Mouse (Mus musculus) liver, embryonic 15.5 days (tissue): ENCODE data around the gene Scamp3. TPM values are rescaled to one million over a fixed set of nuclear protein-coding genes. Genes with fewer than 3 reads are reported as not detected.

ENCODE experiments used
- ATAC-seq: fragments of 200-750 bp; cut with Nextera tagmentation; 2 replicates; pipeline ENCODE4 v1.8.0; 2017; ENCODE audit warnings: moderate number of reproducible peaks, mild to moderate bottlenecking, moderate library complexity; ENCODE audit not compliant: insufficient read depth
- H3K27ac ChIP-seq: fragments of 300-500 bp; sonication (generic); replicated peaks from 2 replicates; pipeline ENCODE4 v1.5.1; 2015; ENCODE audit warnings: mild to moderate bottlenecking, inconsistent platforms
- H3K27me3 ChIP-seq: fragments of 300-500 bp; sonication (generic); 2 replicates; pipeline ENCODE4 v1.6.1; 2015; ENCODE audit warnings: mild to moderate bottlenecking, inconsistent platforms
- H3K36me3 ChIP-seq: fragments of 300-500 bp; sonication (generic); replicated peaks from 2 replicates; pipeline ENCODE4 v1.6.1; 2015; ENCODE audit warnings: moderate library complexity, mild to moderate bottlenecking, inconsistent platforms
- H3K4me1 ChIP-seq: fragments of 300-500 bp; sonication (generic); replicated peaks from 2 replicates; pipeline ENCODE4 v1.6.1; 2015; ENCODE audit warnings: inconsistent platforms
- H3K4me2 ChIP-seq: fragments of 300-500 bp; sonication (generic); 2 replicates; pipeline ENCODE4 v1.6.1; 2015; ENCODE audit warnings: moderate library complexity, mild to moderate bottlenecking, inconsistent platforms
- H3K4me3 ChIP-seq: fragments of 300-500 bp; sonication (generic); replicated peaks from 2 replicates; pipeline ENCODE4 v1.5.1; 2015; ENCODE audit warnings: mild to moderate bottlenecking, inconsistent platforms
- H3K9ac ChIP-seq: fragments of 300-500 bp; sonication (generic); 2 replicates; pipeline ENCODE4 v1.6.1; 2015; ENCODE audit warnings: moderate library complexity, mild to moderate bottlenecking, inconsistent platforms
- H3K9me3 ChIP-seq: fragments of 300-500 bp; sonication (generic); replicated peaks from 2 replicates; pipeline ENCODE4 v1.6.1; 2016; ENCODE audit warnings: inconsistent platforms
- WGBS: fragments of 180-500 bp; shearing (Covaris S2); methylation state at CpG from one replicate; pipeline ENCODE4 v1.1.7; 2015; ENCODE audit warnings: mixed read lengths; ENCODE audit not compliant: insufficient replicate concordance; 5-methylcytosine and 5-hydroxymethylcytosine counted together
- polyA plus RNA-seq: library from polyadenylated mRNA; unstranded; fragments of >200 nt; fragmentation: Nextera tagmentation; extraction: Ambion mirVana; gene quantifications from 2 replicates; pipeline ENCODE4 v1.2.1, GENCODE M21; 2015

The Scamp3 gene
- 53.0 and 53.7 TPM in 2 replicates for polyA plus RNA-seq

DNA sequence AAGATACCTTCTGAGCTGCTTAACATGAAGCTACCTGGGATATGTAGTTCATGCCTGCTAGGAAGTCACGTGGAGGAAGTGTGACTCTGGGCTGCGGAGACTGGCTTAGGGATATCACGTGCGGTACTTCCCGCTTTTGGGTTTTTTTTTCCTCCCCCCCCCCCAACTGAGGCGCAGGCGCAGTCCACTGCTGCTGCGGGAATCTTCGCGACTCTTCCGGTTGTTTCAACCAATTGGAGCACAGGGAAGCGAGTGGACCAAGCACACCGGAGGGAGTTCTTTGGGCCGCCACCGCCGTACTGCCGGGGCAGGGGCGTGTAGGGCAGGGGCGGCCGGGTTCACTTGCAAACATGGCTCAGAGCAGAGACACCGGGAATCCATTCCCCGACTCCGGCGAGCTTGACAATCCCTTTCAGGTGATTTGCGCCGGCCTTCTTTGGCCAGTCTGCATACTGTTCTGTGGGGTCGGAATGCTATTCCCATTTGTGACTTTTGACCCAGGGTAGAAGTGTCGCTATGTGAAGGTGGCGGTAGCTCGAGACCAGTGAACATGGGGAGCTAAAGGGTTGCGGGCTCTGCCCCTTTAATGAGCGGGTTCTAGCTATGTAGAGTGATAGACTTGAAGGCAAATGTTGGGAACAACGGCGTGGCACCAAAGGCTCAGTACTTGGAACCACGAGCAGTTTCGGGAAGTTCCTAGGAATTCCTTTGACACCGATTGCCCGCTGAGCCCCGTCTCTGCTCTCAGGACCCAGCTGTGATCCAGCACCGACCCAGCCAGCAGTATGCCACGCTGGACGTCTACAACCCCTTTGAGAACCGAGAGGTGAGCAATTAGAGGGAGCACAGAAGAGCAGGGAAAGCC, at the start of gene Scamp3:
Gene Scamp3, plus strand, starts transcription at position 232 of the 865 bp plus-strand sequence.
- H3K4me2 ChIP-seq: peak within 1 kb of the TSS; percentile 92
- H3K4me1 ChIP-seq: peaks cover 41% of the 10 kb centered on the region
- peak within 1 kb of the TSS; percentile 78 for H3K27ac ChIP-seq
- ATAC-seq: peak; percentile 90
- H3K27me3 ChIP-seq: no peaks in the 10 kb centered on the region
- H3K9me3 ChIP-seq: no peaks in the 10 kb centered on the region
- H3K4me3 ChIP-seq: peak within 1 kb of the TSS; percentile 86
- H3K36me3 ChIP-seq: peaks cover 82% of the 10 kb centered on the region
- peak within 1 kb of the TSS; percentile 81 for H3K9ac ChIP-seq
- under 1% methylated on average over 43 of the region's 43 CpGs for WGBS

GRCm38 (mm10) chr3:89129908-89130307, 47.4 kb upstream of the Scamp3 start:
- Histone ChIP-seq H3K4me3 (no peak overlapping the region), H3K27me3 (no peaks in the 10 kb centered on the region), H3K36me3 (no peaks in the 10 kb centered on the region), H3K9ac (no peak overlapping the region), H3K9me3 (no peaks in the 10 kb centered on the region), H3K27ac (0 out of 2 replicates have a peak overlapping the region, but pooled peaks have one; percentile 38), H3K4me2 (no peak overlapping the region), H3K4me1 (peaks cover 68% of the 10 kb centered on the region)
- no peak for ATAC-seq
- WGBS: 91% methylated on average over 3 of the region's 3 CpGs

DNA sequence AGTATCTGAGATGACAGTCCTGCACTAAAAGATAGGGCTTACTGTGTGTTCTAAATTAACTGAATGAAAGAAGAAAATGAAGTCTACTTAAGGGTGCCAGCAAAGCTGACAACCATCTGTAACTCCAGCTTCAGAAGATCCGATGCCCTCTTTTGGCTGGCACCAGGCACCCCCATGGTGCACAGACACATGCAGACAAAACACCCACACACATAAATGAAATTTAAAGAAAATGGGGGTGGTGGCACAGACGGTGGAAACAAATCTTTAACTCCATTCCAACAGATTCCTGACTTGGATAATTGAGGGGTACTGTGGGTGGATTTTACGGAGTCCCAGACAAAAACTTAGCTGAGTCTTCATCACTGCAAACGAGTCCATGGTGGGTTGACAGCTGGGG, 45.5 kb upstream of the Scamp3 start:
- no peaks in the 10 kb centered on the region for H3K36me3 ChIP-seq
- no peaks in the 10 kb centered on the region for H3K27me3 ChIP-seq
- peak overlapping the region; percentile 54; the same call in 1 of the 2 replicates for H3K9ac ChIP-seq
- no peak for ATAC-seq
- peak overlapping the region; percentile 74 for H3K4me2 ChIP-seq
- H3K27ac ChIP-seq: peak overlapping the region; percentile 90
- peaks cover 85% of the 10 kb centered on the region for H3K4me1 ChIP-seq
- no peaks in the 10 kb centered on the region for H3K9me3 ChIP-seq
- WGBS: 26% methylated on average over 4 of the region's 4 CpGs
- peak overlapping the region; percentile 51 for H3K4me3 ChIP-seq

DNA sequence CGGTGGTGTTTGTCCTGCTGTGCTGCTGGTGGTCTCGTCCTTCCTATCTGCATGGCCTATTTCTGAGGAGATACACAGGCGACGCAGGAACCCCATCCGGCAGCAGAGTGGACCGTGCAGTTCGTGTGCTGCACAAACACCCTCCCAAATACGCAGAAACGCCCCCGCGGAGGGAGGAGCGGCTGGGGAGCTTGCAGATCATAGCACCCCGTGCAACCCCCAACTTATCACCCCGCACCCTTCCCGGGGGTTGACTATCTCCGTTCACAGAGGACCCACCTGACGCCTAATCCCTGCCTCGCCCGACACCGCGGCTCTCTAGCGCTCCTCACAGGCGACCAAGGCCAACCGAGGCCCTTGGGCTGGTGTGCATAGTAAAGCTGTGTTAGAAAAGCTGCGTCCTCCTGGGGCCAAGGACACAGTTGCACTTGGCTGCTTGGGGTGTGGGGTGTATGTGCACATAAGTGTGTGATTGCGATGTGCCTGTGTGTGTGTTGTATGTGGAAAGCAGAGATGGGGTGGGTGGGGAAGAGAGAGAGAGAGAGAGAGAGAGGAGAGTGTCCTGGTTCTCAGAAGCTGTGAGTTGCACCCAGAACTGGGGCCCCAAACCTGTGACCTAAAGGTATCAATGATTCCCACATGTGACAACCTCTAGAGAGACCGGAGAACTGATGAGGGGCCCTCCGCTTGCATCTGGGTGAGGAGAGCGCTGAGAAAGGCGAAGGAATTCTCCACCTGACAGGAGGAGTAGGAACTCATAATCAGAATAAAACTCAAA, 44.8 kb upstream of the Scamp3 start:
- Histone ChIP-seq H3K27ac (peak overlapping the region; percentile 90), H3K4me1 (peaks cover 90% of the 10 kb centered on the region)
- WGBS: 5% methylated on average over 29 of the region's 30 CpGs

GRCm38 (mm10) chr3:89133063-89133450, 44.2 kb upstream of the Scamp3 start:
- no peak for ATAC-seq
- peak overlapping the region; percentile 90 for H3K27ac ChIP-seq
- H3K4me1 ChIP-seq: peaks cover 93% of the 10 kb centered on the region
- H3K36me3 ChIP-seq: no peaks in the 10 kb centered on the region
- H3K9ac ChIP-seq: peak overlapping the region; percentile 54
- peak overlapping the region; percentile 51 for H3K4me3 ChIP-seq
- 40% methylated on average over 7 of the region's 7 CpGs for WGBS
- H3K9me3 ChIP-seq: no peaks in the 10 kb centered on the region
- no peaks in the 10 kb centered on the region for H3K27me3 ChIP-seq
- H3K4me2 ChIP-seq: peak overlapping the region; percentile 74

More for the DNA sequence above, 44.8 kb upstream of the Scamp3 start:
- Histone ChIP-seq H3K4me2 (peak overlapping the region; percentile 74), H3K9me3 (no peaks in the 10 kb centered on the region), H3K4me3 (peak overlapping the region; percentile 51), H3K36me3 (no peaks in the 10 kb centered on the region), H3K27me3 (no peaks in the 10 kb centered on the region), H3K9ac (peak overlapping the region; percentile 54)
- ATAC-seq: peak; percentile 86

GRCm38 (mm10) chr3:89133752-89134151, 43.5 kb upstream of the Scamp3 start:
- 7% methylated on average over 1 of the region's 1 CpGs for WGBS
- Histone ChIP-seq H3K4me3 (no peak overlapping the region), H3K9ac (peak overlapping the region; percentile 54), H3K4me2 (peak overlapping the region; percentile 74), H3K4me1 (peaks cover 91% of the 10 kb centered on the region), H3K27me3 (no peaks in the 10 kb centered on the region), H3K27ac (peak overlapping the region; percentile 90), H3K36me3 (peaks cover 3% of the 10 kb centered on the region; the same call in 1 of the 2 replicates), H3K9me3 (no peaks in the 10 kb centered on the region)
- 0 out of 2 replicates have a peak, but pooled peaks have one; percentile 4 for ATAC-seq

DNA sequence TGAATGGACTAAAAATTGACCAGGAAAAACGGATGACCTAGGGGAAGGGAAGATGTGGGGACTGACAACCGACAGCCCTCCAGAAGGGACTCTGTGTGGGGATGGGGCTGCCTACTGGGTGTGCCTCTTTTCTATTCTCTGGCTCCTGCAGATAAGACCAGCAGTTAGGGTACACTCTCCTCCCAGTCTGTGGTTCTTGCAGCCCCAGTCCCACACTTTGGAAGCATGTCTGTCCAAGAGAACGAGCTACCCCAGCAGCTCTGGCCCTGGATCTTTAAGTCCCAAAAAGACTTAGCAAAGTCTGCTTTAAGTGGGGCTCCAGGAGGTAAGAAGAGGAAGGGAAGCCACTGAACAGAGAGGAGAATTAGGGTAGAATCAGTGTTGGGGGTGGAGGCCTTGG, 41.3 kb upstream of the Scamp3 start, which contains the start of gene Pklr:
Gene Pklr, plus strand, starts transcription at position 185 of the 400 bp plus-strand sequence.
- peak within 1 kb of the TSS; percentile 70 for H3K4me3 ChIP-seq
- peak within 1 kb of the TSS; percentile 75 for H3K4me2 ChIP-seq
- H3K27ac ChIP-seq: peak within 1 kb of the TSS; percentile 90
- ATAC-seq: peak; percentile 58
- no peaks in the 10 kb centered on the region for H3K27me3 ChIP-seq
- WGBS: 10% methylated on average over 3 of the region's 3 CpGs
- peak within 1 kb of the TSS; percentile 69 for H3K9ac ChIP-seq
- no peaks in the 10 kb centered on the region for H3K9me3 ChIP-seq
- peaks cover 23% of the 10 kb centered on the region for H3K36me3 ChIP-seq
- peaks cover 91% of the 10 kb centered on the region for H3K4me1 ChIP-seq

DNA sequence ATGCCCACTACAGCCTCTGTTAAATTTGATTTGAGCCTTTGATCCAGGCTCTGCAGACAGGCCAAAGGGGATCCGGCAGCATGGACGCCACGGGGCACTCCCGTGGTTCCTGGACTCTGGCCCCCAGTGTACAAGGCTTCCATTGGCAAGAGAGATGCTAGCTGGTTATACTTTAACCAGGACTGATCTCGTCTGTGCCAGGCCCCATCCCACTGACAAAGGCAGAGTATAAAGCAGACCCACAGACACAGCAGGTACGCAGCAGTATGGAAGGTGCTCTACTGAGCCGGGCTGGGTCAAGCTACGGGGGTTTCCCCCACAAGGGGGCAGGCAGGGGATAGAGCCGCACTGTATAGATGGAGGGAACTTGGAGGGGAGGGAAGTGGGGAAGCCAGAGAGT, 40.9 kb upstream of the Scamp3 start:
- 5% methylated on average over 9 of the region's 9 CpGs for WGBS
- Histone ChIP-seq H3K27ac (peak overlapping the region; percentile 90), H3K4me3 (peak overlapping the region; percentile 70), H3K36me3 (peaks cover 27% of the 10 kb centered on the region), H3K9me3 (no peaks in the 10 kb centered on the region), H3K4me1 (peaks cover 93% of the 10 kb centered on the region), H3K9ac (peak overlapping the region; percentile 69), H3K4me2 (peak overlapping the region; percentile 75), H3K27me3 (no peaks in the 10 kb centered on the region)
- peak; percentile 56 for ATAC-seq

GRCm38 (mm10) chr3:89144821-89145220, 32.5 kb upstream of the Scamp3 start:
- Histone ChIP-seq H3K36me3 (peaks cover 67% of the 10 kb centered on the region), H3K27ac (peak overlapping the region; percentile 45; the same call in 1 of the 2 replicates), H3K4me1 (peaks cover 95% of the 10 kb centered on the region), H3K9ac (no peak overlapping the region), H3K4me2 (no peak overlapping the region), H3K27me3 (peaks cover 17% of the 10 kb centered on the region; the same call in 1 of the 2 replicates), H3K4me3 (no peak overlapping the region), H3K9me3 (no peaks in the 10 kb centered on the region)
- no peak for ATAC-seq
- WGBS: 77% methylated on average over 10 of the region's 10 CpGs

- no peak overlapping the region for H3K9ac ChIP-seq
- no peak for ATAC-seq
- peaks cover 59% of the 10 kb centered on the region for H3K36me3 ChIP-seq
These were observed 31.7 kb upstream of the Scamp3 start for GRCm38 (mm10) chr3:89145566-89145965.

More at GRCm38 (mm10) chr3:89145566-89145965, 31.7 kb upstream of the Scamp3 start:
- Histone ChIP-seq H3K4me3 (no peak overlapping the region), H3K9me3 (no peaks in the 10 kb centered on the region), H3K4me1 (peaks cover 91% of the 10 kb centered on the region), H3K27me3 (peaks cover 25% of the 10 kb centered on the region), H3K27ac (peak overlapping the region; percentile 45; the same call in 1 of the 2 replicates), H3K4me2 (no peak overlapping the region)
- WGBS: 76% methylated on average over 8 of the region's 8 CpGs
